Mouse (Mus musculus): Measurements from ENCODE around the gene Ldlrad1. TPM values are rescaled to one million over a fixed set of nuclear protein-coding genes. Genes with fewer than 3 reads are reported as not detected.
A peak's percentile ranks its signal among the peaks of the same experiment; 100 is the strongest.

The Ldlrad1 gene
- 0.57 TPM in 1 of 2 replicates, not detected in the other for total RNA-seq (2014; fragmentation: Nextera tagmentation)
- total RNA-seq (2017), result not detected in 2 replicates

DNA sequence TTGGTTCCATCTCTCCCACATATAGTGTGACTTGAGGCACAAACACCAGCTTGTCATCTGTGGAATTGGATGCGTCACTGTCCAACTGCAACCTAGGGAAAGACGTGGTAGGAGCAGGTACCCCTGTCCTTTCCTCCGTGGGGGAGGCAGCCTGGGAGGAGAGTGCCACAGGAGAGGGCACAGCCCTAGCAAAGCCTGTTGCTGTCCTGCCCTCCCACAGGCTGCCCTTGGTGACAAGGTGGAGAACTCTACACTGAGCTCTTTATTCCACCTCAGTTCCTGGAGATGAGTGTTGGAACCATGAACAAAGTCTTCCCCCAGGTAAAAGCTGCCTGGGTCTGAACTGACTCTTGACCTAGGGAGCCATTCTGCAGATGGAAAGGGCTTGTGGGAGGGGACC lies at the start of gene Ldlrad1:
Ldlrad1 (plus strand) TSS at position 301 of the 400 bp plus-strand sequence.
- no peak for ATAC-seq (replicated peaks; ENCODE audit: low FRiP score, low TSS enrichment, poor library complexity, severe bottlenecking)

DNA sequence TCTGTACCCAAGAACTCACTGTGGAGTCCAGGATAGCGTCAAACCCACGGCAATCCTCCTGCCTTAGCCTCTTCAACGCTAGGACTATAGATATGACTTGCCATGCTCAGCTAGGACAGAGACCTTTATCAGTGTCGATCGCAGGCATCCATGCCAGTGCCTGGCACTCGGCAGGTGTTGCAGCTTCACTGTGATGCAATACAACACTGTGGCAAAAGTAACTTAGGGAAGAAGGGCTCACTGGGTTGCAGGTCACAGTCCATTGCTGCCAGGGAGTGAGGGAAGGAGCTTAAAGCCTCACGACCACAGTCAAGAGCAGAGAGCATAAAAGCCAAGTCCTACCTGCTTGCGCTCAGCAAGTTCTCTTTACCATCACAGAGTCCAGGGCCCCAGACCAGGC lies 48.8 kb upstream of the Ldlrad1 start:
- no peak for ATAC-seq (replicated peaks; ENCODE audit: low FRiP score, low TSS enrichment, poor library complexity, severe bottlenecking)

DNA sequence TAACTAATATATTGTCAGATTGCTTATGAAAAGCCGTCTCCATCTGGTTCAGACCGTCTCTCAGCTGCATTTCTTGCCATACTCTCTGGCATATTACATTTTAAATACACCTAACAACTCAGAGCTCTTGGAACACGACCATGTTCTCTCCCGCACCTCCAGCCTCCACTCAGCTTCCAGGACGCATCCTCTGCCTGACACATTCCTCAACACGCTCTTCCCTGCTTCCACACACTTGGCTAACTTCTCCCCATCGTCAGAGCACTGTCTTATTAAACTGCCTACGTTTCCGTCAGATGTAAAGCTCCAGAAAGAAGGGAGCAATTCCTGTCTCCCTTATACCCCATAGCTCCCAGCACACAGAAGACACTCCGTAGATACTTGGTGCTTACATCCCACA lies 45.6 kb upstream of the Ldlrad1 start:
- ATAC-seq (replicated peaks; ENCODE audit: low FRiP score, low TSS enrichment, poor library complexity, severe bottlenecking), result no peak

DNA sequence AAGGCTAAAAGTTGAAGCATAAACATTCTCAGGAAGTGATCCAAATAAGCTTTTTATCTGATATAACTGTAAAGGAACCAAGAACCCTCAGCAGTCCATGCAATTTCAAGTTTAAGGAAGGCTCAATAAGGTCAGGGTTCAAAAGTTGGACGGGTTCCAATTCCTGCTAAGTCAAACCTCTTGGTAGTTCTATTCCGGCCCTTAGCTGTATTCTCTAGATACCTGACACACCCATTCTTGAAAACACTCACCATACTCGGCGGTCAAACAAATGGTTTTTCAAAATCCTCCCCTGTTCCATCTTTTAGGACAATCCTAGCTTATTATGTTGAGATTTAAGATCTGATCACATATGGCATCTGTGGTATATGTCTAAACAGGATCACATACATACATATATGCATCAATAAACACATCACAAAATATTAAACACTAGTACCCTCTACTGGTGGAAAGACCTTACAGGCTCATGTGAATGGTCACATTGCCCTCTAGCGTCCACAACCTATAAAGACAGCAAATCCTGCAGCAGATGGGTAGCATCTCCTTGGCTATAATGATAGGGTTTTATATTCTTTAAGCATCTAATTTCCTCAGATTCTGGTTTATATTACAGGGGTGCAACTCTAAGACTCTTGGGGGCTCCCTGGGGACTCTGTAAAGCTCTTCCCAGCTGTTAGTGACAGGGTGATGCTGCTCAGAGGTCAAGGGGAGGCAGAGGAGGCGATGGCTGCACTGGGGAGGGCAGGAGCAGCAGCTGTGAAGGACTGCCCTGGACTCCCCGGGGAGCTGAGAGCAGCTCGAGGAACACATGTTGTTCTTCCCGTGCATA lies 45.0 kb upstream of the Ldlrad1 start:
- peak; percentile 86 for ATAC-seq (replicated peaks; ENCODE audit: low FRiP score, low TSS enrichment, poor library complexity, severe bottlenecking)

DNA sequence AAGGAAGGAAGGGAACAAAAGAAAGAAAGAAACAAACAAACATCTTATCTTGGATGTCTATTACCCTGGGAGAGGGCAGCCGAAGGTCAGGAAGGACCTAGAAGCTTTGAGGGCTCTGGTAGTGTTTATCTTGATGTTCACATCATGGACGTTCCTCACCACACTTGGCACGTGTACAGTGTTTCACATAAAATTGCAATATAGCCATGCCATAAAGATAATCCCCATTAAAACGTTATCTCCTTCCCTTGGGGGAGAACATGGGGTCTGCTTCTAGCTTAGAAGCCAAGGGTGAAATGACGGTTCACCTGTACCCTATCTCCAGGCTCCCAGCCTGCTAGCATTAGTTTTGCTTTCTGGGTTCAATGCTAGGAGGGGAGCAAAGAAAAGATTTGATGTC lies 42.3 kb upstream of the Ldlrad1 start:
- ATAC-seq (replicated peaks; ENCODE audit: low FRiP score, low TSS enrichment, poor library complexity, severe bottlenecking), result peak; percentile 46; the same call in 1 of the 2 replicates

DNA sequence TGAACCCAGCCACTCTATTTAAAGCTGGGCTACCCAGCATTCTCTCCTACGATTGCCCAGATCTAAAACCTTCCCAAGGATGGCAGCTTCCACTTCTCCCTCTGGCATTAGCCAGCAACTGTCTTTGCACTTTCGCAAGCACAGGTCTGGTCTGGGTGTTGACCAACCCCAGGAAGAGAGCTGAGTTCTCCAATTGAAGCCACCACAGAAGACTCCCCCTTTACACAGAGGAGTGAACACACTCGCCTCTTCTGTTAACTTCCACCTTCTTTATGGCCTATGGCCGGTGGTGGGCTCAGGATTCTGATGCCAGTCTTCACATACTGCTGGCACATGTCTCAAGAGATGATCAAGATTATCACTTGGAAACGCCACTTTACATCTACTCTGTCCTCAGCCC lies 41.2 kb upstream of the Ldlrad1 start:
- ATAC-seq (replicated peaks; ENCODE audit: low FRiP score, low TSS enrichment, poor library complexity, severe bottlenecking), result no peak

DNA sequence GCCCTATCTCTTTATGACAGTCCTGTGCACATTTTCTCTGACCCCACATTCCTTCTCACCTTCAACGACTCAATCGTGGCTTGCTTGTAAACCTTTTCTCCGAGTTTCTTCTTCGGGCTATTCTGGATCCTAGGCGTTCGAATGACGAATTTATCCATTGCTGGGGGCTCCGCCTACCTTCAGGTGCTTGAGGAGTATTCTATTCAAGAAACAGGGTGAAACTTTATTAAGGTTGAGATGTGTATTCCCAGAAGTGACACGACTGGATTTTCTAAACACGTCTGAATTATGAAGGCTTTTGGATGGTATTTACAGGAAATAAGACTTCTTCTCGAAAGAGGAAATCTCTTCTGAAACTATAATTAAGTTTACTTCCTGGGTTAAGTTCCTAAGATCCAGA lies 31.5 kb upstream of the Ldlrad1 start:
- ATAC-seq (replicated peaks; ENCODE audit: low FRiP score, low TSS enrichment, poor library complexity, severe bottlenecking), result no peak

DNA sequence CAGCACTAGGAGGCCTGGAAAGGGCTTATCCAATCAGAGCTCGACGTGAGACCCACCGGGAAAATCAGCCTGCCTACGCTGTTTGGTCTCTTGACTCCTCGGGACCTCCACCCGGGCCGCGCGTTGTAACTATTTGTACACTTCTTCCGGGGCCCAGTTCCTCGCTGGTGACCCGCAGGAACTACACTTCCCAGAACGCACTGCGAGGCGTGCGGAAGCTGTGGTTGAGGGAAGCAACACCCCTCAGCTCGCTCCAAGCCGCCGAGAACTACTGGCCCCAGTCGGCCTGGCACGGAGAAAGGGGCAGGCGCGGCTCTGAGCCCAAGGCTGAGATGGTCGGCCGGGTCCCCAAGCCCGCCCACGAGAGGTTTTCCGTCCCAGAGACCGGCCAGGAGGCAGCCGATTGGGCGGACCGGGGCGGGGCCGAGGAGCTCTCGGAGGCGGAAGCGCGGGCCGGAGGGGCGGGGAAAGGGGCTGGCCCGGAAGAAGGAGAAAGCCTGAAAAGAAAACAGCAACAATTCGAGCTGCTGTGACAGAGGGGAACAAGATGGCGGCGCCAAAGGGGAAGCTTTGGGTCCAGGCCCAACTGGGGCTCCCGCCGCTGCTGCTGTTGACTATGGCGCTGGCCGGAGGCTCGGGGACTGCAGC lies 30.7 kb upstream of the Ldlrad1 start, which contains the start of gene Tmem59:
Tmem59 (plus strand) TSS at position 218 of the 648 bp plus-strand sequence.
- ATAC-seq (replicated peaks; ENCODE audit: low FRiP score, low TSS enrichment, poor library complexity, severe bottlenecking), result peak; percentile 87

DNA sequence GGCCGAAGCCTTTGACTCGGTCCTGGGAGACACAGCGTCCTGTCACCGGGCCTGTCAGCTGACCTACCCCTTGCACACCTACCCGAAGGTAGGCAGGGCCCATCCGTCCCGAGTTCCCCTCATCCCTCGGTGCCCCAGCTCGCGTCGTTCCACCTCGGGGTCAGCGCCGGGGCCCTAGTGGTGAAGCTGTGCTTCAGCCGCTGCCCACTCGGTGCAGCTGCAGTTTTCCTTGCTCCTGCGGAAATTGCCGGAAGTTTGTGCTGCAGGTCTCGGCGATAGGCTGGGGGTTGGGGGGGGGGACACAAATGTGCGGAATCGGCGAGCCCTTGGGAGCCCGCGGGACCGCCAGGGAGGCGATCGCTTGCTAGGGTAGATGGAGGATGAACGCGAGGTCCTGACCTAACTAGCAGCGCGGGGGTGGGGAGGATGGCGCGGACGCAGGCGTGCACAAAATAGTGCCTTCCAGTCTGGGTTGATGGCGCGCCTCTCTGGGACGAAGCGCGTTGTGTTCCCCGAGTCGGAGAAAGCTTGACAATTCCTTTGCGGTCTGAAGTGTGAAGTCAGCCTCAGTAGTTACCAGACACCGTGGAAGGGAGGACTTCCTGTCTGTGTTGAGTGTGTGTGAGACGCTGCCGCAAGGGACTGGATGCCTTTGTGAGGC lies 30.0 kb upstream of the Ldlrad1 start, which contains the start of gene Tceanc2:
Tceanc2 (minus strand) TSS at position 287 of the 661 bp plus-strand sequence.
- ATAC-seq (replicated peaks; ENCODE audit: low FRiP score, low TSS enrichment, poor library complexity, severe bottlenecking), result peak; percentile 33

DNA sequence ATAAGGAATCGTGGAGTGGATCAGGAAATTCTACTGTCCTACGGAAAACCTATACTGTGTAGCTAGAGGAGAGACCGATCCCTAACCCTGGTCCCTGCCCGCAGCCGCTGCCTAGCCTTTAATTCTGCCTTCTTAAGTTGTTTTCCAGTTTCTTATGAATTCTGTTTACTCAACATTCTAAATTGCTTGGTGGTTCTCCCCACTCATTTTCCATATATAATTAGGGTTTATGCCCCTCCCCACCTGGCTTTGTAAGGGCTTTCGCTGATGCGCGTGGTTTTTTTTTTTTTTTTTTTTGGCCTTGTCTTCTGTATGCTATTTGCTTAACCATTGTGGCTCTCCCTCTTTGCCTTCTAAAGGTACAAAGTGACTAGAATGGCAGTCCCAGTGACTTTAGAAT lies 29.4 kb upstream of the Ldlrad1 start:
- no peak for ATAC-seq (replicated peaks; ENCODE audit: low FRiP score, low TSS enrichment, poor library complexity, severe bottlenecking)

DNA sequence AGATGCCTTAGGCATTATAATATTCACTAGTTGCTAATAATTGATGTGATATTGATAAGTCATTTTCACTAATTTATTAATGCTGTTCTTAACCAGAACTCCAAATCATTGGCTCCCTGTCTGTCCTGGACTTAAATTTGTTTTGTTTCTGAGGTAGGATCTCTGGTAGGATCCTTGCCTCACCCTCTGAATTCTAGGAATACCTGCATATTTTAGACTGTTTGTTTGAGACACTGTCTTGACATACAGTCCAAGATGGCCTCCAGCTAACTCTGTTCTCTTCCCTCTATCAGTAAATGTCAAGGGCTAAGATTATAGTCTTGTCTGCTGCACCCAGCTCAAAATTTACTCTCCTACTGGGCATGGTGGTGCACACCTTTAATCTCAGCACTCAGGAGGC lies 28.2 kb upstream of the Ldlrad1 start:
- no peak for ATAC-seq (replicated peaks; ENCODE audit: low FRiP score, low TSS enrichment, poor library complexity, severe bottlenecking)

DNA sequence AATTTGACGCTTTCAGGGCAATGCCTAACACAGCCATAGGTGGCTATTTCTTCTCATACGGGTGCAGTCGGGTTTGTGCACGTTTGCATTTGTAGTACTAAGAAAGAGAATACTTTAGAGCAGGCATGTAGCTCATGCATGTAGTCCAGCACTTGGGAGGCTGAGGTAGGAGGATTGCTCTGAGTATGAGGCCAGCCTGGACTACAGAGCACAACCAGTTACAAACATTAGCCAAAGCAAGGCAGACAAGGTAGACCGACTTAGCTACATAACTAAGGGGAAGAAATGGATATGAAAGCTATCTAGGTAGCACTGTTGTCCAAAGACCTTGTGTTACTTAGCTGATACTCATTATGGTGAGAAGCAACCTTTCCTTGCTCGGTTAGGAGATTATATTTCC lies 27.1 kb upstream of the Ldlrad1 start:
- no peak for ATAC-seq (replicated peaks; ENCODE audit: low FRiP score, low TSS enrichment, poor library complexity, severe bottlenecking)

DNA sequence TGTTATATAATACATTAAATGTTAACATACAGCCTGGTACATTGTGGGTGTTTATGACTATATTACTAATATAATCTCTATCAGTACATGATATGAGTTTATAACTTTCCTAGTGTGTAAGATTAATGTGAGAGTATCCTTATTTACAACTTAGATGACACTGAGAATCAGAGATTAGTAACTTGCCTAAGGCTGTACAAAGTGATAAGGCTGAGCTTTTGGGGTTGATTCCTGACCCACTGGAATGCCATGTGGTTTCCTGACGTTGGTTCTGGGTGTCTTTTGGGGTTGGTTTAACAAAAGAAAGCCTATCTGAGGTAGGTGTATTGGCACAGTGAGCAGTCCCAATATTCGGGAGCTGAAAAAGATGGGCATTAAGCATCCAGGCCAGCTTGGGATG lies 26.2 kb upstream of the Ldlrad1 start:
- peak; percentile 16; the same call in 1 of the 2 replicates for ATAC-seq (replicated peaks; ENCODE audit: low FRiP score, low TSS enrichment, poor library complexity, severe bottlenecking)

DNA sequence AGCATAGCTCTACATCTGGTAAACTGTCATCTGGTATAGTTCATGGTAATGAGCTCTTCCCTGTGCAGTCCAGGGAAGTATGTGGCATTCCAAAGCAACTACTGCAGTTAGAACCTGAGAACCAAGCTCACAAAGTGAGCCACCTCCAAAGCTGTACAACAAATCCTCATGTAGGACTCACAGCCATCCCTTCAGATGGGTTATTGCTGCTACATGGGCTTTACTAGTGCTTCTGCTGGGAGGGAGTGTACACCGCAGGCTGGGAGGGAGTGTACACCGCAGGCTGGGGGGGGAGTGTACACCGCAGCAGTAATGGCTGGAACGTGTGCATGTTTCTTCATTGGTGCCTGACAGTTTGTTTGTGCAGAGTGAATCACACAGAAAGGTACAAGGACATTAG lies 25.8 kb upstream of the Ldlrad1 start:
- ATAC-seq (replicated peaks; ENCODE audit: low FRiP score, low TSS enrichment, poor library complexity, severe bottlenecking), result no peak

DNA sequence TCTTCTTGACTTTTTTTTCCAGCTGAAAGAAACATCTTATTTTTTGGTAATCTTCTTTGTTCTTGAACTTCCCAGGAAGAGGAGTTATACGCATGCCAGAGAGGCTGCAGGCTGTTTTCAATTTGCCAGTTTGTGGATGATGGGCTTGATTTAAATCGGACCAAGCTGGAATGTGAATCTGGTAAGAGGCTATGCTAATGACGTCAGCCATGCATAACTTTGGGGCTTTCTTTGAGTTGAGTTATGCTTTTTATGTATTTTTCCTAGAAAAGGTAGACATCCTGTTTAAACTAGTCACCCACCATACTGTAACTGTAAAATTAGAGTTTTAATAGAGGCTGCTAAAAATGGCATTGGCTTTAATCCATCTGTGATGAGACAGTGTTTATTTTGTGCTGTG lies 23.3 kb upstream of the Ldlrad1 start:
- ATAC-seq (replicated peaks; ENCODE audit: low FRiP score, low TSS enrichment, poor library complexity, severe bottlenecking), result no peak

DNA sequence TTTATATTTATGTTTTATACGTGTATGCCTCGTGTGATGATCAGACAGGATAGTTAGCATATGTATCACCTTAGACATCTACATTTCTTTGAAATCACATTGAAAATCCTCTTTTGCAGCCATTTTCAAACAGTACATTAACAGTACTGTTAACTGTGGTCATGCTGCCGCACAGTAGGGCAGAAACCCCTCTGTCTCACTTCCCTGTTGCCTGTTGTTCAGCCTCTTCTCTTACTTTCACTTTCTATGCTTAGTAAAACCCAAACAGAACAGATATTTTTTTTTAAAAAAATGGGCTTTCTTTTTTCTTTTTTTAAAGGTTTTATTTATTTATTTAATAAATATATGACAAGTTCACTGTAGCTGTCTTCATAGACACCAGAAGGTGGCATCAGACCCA lies 15.1 kb upstream of the Ldlrad1 start:
- no peak for ATAC-seq (replicated peaks; ENCODE audit: low FRiP score, low TSS enrichment, poor library complexity, severe bottlenecking)

DNA sequence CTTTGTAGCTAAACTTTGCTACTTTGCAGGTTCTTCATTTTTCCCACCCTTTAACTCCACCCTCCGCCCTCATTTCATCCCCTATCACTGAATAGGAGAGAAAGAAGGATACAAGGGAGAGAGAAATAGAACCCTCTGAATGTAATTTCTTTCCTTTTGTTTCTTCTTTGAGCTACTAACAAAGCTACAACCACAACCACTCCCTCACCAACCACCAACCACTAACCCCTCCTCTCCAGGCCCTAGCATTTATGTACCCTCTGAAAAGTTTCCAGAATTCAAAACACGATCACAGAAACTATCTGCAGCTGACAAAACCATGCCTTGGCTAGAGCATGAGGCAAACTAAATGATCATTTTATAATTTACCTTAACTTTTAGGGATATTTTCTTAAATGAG lies 12.5 kb upstream of the Ldlrad1 start:
- ATAC-seq (replicated peaks; ENCODE audit: low FRiP score, low TSS enrichment, poor library complexity, severe bottlenecking), result no peak

DNA sequence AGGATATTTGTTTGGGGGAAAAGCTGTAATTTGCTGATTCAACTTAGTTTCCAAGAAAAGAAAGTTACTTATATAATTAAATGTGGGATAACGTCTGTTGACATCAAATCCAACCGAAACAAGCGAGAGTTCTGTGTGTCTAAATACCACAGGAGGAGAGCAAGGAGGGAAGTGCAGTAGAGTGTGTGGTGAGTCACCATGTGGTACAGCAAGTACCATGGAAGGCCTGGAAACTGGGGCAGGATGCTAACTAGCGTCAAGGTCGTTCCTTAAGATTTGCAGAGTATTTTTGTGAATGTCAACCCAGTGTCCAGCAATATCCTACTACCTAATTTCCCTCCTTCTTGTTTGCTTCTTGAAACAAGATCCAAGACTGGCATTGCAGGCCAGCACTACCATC lies 10.9 kb upstream of the Ldlrad1 start:
- no peak for ATAC-seq (replicated peaks; ENCODE audit: low FRiP score, low TSS enrichment, poor library complexity, severe bottlenecking)

DNA sequence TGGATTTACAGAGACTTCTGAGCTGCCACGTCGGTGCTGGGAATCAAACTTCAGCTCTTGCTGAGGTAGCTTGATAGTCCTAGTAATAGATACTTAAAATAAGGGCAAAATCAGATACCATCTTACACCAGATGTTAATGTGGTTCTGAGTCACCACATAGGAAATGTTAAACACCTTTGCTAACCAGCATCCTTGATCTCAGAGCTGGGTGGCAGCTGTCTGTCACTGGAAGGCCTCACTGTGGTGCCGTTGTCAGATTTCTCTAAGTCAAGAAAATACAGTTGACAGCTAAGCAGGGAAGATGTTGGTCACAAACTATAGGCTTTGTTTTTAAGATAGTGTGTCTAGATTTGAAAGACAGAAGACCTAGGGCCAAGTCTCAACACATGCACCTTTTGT lies 7.2 kb upstream of the Ldlrad1 start:
- no peak for ATAC-seq (replicated peaks; ENCODE audit: low FRiP score, low TSS enrichment, poor library complexity, severe bottlenecking)

DNA sequence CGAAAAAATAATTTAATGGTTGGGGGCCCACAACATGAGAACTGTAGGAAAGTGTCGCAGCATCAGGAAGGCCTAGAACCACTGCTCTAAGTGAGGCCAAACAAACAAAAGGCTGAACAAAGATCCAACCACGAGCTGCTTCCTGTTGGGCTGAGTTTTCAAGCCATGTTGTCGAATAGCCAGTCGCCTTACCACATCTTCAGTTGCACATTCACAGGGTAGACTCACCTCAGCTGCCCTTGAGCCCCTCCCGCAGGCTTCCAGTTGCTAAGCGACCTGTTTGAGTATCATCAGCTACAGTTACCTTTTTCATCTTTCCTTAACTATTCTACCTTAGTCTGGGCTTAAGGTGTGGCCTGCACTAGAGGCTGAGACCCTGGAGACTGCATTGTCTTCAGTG lies 6.0 kb upstream of the Ldlrad1 start:
- no peak for ATAC-seq (replicated peaks; ENCODE audit: low FRiP score, low TSS enrichment, poor library complexity, severe bottlenecking)
